Mouse (Mus musculus): ENCODE results near the gene Zbtb20.

Zbtb20 gene

GRCm38 (mm10) chr16:43508166-43508998 is 632.7 kb downstream of the Zbtb20 start:
- no peak for DNase-seq (ENCODE audit: low read depth, low spot score)

GRCm38 (mm10) chr16:43510516-43510915 is 634.8 kb downstream of the Zbtb20 start:
- DNase-seq (ENCODE audit: low read depth, low spot score) = no peak

- no peak for DNase-seq (ENCODE audit: low read depth, low spot score)
Measured at GRCm38 (mm10) chr16:43511531-43511930, 635.9 kb downstream of the Zbtb20 start.

DNA sequence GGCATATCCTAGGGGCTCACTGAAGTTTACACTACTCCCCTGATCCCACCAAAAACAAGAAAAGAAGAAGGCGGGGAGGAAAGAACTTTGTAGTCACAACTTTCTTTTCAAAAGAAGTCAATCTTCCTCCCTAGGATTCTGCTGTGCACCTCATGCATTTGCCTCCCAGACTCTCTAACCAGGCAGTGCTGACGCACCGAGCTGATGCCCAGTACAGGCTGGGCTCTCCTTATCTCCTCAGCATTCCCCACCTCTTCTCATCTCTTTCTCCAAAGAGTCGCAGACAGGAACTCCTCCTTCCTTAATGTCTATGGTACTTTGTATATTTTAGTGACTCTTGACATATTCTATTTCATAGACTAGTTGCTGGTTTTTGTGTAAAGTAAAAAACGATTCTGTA is 638.3 kb downstream of the Zbtb20 start:
- no peak for DNase-seq (ENCODE audit: low read depth, low spot score)

GRCm38 (mm10) chr16:43515538-43515937 is 639.9 kb downstream of the Zbtb20 start:
- no peak for DNase-seq (ENCODE audit: low read depth, low spot score)

DNA sequence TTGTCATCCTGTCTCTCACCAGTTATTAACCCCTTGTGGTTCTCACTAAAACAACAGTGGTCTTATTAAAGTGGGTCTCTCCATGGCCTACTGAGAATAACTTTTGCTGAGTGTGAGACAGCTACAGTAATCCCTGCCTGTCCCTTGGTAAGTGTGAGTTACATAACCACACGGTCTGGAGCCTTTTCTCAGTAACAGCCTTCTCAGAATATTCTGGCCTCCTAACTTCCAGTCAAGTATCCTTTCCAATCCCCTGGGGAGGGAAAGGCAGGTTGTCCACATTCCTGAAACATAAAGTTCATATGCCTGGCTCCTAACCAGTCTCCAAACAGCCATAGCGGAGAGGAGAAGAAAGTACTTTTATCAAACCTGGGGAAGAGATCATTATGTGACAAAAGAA is 644.6 kb downstream of the Zbtb20 start:
- DNase-seq (ENCODE audit: low read depth, low spot score) = no peak

GRCm38 (mm10) chr16:43522482-43522881 is 646.8 kb downstream of the Zbtb20 start:
- DNase-seq (ENCODE audit: low read depth, low spot score) = no peak

DNA sequence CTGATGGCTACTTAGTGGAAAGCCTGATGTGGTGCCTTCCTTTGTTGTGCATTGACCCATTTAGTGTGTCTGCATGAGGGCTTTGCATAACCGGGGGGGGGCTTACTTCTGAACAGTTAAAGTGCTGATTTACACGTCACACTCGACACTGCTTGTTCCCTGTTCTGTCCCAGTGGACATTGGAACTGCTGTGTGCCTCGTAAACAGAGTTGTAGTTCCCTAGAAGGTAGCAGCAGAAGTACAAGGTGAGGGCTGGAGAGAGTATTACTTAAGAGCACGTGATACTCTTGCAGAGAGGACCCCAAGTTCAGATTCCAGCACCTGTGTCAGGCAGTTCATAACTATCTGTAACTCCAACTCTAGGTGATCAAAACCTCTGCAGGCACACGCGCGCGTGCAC is 648.5 kb downstream of the Zbtb20 start:
- DNase-seq (ENCODE audit: low read depth, low spot score) = no peak

GRCm38 (mm10) chr16:43525624-43526023 is 649.9 kb downstream of the Zbtb20 start:
- no peak for DNase-seq (ENCODE audit: low read depth, low spot score)

- DNase-seq (ENCODE audit: low read depth, low spot score) = no peak
Measured at GRCm38 (mm10) chr16:43528300-43528699, 652.6 kb downstream of the Zbtb20 start.

DNA sequence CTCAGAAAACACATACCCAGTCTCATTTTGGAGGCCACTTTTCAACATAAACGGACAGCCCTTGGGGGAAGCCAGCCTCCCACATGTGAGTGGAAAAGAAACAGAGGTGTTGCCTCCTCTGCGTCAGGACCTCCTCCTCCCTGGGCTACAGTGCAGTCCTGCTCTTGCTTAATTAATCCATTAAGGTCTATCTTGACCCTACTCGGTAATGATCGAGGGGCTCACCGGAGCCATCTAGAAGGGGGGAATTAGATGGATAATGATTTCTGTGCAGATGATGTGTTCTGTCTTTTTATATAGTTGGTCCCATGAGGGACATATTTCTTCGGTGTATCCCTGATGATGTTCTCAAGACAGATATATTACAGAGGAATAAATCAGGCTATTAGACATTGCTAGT is 655.6 kb downstream of the Zbtb20 start:
- DNase-seq (ENCODE audit: low read depth, low spot score) = no peak

GRCm38 (mm10) chr16:43534103-43534502 is 658.4 kb downstream of the Zbtb20 start:
- DNase-seq (ENCODE audit: low read depth, low spot score) = no peak

DNA sequence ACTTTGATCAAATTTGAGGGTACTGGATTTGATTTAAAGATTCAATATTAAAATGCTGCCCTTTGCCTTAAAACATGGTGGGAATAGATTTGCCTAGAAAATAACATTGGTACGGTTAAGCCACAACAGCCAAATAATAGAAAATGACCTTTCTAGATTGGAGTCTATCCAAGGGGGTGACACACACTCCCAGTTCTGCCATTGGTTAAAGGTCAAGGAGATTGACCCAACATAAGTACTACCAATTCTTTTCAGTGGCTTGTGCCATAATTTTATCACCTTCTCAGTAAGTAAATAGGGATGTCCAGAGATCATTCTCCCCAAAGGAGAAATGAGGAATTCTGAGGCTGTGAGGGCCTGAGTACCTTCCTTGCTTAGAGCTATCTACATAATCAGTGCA is 660.2 kb downstream of the Zbtb20 start:
- no peak for DNase-seq (ENCODE audit: low read depth, low spot score)

DNA sequence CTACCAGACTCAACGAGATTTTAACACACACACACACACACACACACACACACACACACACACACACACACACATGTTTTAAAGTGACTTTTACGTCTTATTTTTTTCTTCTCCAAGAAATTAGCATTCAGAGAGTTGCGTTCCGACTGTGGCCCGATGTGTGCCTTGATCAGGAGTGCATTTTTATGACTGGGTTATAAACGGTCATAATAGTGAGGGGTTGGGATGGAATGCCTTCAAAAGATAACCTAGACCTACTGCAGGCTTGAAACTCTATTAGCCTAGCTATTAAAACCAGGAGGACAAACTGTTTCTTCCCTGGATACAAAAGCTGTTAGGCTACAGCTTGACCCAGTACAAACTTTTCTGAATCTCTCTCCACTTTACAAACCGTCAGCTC is 661.5 kb downstream of the Zbtb20 start:
- DNase-seq (ENCODE audit: low read depth, low spot score) = no peak

DNA sequence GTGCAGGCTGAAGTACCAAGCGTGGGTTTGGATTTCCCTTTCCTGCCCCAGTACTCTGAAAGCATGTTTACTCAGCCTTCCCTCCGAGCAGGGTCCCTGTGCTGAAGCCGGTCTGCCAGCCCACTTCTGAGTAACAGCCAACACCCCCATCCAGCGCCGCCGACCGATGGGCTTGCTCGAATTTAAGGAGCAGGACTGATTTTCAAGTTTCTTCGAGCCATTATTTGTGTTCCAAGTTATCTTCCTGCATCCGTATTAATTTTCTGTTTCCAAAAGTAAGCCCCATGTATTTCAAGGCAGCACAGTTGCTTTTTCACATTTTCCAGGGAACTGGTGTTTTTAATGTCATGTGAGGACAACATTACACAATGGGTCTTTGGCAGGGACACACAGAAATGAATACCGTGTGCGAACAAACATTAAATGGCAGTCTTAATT is 664.0 kb downstream of the Zbtb20 start:
- DNase-seq (ENCODE audit: low read depth, low spot score) = no peak

DNA sequence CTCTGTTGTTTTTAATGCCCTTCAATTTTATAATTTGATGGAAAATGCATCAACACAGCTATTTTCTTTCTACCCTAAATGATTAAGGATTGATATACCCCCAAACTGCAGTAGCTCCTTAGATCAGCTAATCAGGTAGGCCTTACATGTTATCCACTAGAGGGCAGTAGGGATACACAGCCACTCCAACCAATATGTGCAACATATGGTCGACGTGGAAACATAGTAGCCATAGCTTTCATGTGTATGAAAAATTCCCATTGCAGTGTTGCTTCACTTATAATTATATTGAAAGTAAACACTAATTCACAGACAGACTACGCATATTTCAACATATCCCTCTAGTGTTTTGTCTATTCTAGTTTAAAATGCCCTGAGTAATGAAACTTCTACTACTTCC is 664.4 kb downstream of the Zbtb20 start:
- peak; percentile 73 for DNase-seq (ENCODE audit: low read depth, low spot score)

DNA sequence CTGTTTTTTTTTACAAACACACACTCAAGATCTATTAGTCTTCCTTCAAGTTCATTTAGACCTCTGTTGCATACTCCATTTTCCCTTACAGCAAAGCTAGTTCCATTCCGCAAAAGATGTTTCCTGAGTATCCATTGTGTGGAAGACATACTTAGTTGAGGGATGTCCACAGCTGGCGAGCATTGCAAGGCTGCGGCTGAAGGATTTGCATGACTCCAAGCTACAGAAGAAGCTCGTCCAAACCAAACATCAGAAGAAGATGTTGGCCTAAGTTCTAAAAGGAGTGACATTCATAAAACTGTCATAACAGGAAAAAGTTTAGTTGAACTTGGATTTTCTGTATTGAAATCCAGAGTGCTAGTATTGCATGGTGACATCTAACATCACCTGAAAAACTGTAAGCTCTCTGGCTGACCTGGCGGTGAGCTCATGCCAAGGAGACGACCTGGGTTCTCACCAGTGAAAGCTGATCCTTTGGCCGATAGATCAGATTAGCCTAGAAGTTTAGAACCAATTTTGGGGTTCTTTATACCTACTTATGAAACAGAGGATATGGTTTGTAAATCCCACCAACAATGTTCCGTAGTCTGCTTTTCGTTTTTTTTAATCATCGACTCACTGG is 665.0 kb downstream of the Zbtb20 start:
- no peak for DNase-seq (ENCODE audit: low read depth, low spot score)

DNA sequence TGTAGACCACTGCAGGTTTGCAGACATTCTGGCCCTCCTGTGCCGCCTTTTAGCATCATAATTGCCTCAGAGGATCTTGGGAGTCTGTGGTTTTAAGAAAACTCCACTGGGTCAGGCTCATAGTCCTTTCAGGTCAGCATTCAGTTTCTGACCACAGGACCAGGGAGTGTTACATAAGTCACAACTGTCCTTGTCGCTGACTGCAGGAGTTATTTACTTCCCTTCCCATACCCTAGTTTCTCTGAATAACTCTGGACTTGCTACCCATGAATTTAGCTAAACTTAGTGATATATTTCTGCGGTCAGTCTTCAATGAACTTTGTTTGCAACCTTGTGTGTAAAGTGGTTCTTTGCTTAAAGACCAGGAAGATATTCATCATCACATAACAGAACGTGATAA is 669.6 kb downstream of the Zbtb20 start:
- DNase-seq (ENCODE audit: low read depth, low spot score) = no peak

DNA sequence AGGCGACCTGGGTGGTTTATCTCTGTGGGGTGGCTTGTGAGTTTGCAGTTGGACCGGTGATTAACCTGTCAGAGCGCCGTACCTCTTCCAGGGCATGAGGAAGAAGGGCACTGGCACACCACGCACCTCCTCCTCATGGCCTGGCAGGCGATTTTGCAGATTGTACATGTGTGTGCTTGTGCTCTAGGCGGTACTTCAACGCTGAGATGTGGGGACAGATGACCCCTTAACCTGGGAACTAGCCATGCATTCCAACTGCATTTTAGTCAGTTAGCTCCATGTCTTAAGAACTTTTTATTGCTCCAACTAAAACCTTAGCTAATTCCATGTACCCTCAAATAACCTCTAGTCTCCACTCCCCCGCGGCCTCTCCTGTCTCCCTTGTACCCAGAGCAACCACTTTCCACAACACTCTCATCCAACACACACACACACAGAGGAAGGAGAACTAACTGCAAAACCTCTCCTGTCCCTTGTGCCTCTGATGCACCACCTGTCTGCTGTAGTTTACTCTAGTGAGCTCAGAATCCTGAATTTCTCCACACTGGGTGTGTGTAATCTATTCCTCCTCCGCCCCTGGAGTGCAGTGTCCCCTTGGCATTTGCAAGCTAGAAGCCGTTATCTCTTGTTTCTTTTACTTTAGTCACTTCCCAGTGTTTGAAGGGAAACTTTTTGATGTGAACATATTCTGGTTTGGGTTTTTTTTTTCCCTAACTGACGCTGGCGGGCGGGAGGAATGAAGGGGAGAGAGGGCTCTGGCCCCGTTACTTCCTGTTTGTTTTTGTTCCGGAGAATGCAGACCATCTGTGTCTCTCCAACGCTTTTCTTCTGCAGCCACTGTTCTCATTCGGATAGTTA is 671.9 kb downstream of the Zbtb20 start:
- no peak for DNase-seq (ENCODE audit: low read depth, low spot score)

GRCm38 (mm10) chr16:43548774-43549173 is 673.1 kb downstream of the Zbtb20 start:
- no peak for DNase-seq (ENCODE audit: low read depth, low spot score)

GRCm38 (mm10) chr16:43549425-43550089 is 673.9 kb downstream of the Zbtb20 start:
- DNase-seq (ENCODE audit: low read depth, low spot score) = no peak

GRCm38 (mm10) chr16:43552443-43552842 is 676.8 kb downstream of the Zbtb20 start:
- no peak for DNase-seq (ENCODE audit: low read depth, low spot score)

Measured in CD4-positive, CD25-positive, alpha-beta regulatory T cell, adult 2 months (primary cell).